Mouse (Mus musculus) gonadal fat pad, adult 2 months (tissue): ENCODE data around the gene Znrd1as. TPM values are rescaled to one million over a fixed set of nuclear protein-coding genes. Genes with fewer than 3 reads are reported as not detected.
A peak's percentile ranks its signal among the peaks of the same experiment; 100 is the strongest.

Source experiments
- DNase-seq: peaks from one replicate; pipeline ENCODE4 v3.0.0-alpha.2; 2012; ENCODE audit warnings: low read depth
- polyA plus RNA-seq: library from polyadenylated mRNA; depleted of rRNA; stranded (reverse); fragments of >200 nt; gene quantifications from 2 replicates; pipeline ENCODE4 v1.2.3, GENCODE M21; 2012; rRNA removed

Gene Znrd1as
- polyA plus RNA-seq: 2.5 and 4.5 TPM in 2 replicates

GRCm38 (mm10) chr17:36957999-36958743 lies at the start of gene Znrd1as, which contains the start of gene Znrd1:
TSS of gene Znrd1as (plus strand) at chr17:36958592.
TSS of gene Znrd1 (minus strand) at chr17:36958559.
- peak; percentile 80 for DNase-seq

GRCm38 (mm10) chr17:36909802-36910201 lies 48.6 kb upstream of the Znrd1as start:
- DNase-seq: no peak

- DNase-seq: no peak
Observed at GRCm38 (mm10) chr17:36912031-36912430, 46.4 kb upstream of the Znrd1as start.

GRCm38 (mm10) chr17:36914108-36914507 lies 44.3 kb upstream of the Znrd1as start:
- no peak for DNase-seq

- DNase-seq: no peak
Observed at GRCm38 (mm10) chr17:36915076-36915475, 43.3 kb upstream of the Znrd1as start.

GRCm38 (mm10) chr17:36920239-36920638 lies 38.2 kb upstream of the Znrd1as start:
- DNase-seq: peak; percentile 55

GRCm38 (mm10) chr17:36922715-36923114 lies 35.7 kb upstream of the Znrd1as start:
- no peak for DNase-seq

- DNase-seq: no peak
Observed at GRCm38 (mm10) chr17:36923491-36923890, 34.9 kb upstream of the Znrd1as start.

- DNase-seq: no peak
Observed at GRCm38 (mm10) chr17:36927496-36928120, 30.8 kb upstream of the Znrd1as start.

GRCm38 (mm10) chr17:36929236-36929932 lies 29.0 kb upstream of the Znrd1as start:
- no peak for DNase-seq

GRCm38 (mm10) chr17:36930233-36930632 lies 28.2 kb upstream of the Znrd1as start:
- DNase-seq: no peak

- no peak for DNase-seq
Observed at GRCm38 (mm10) chr17:36931130-36931529, 27.3 kb upstream of the Znrd1as start.

GRCm38 (mm10) chr17:36931806-36932205 lies 26.6 kb upstream of the Znrd1as start:
- no peak for DNase-seq

- DNase-seq: no peak
Observed at GRCm38 (mm10) chr17:36938056-36938455, 20.3 kb upstream of the Znrd1as start.

- no peak for DNase-seq
Observed at GRCm38 (mm10) chr17:36942391-36942790, 16.0 kb upstream of the Znrd1as start.

GRCm38 (mm10) chr17:36942791-36943471 lies 15.5 kb upstream of the Znrd1as start, which contains the start of gene Rnf39:
TSS of gene Rnf39 (plus strand) at chr17:36942918.
- no peak for DNase-seq

- DNase-seq: no peak
Observed at GRCm38 (mm10) chr17:36943691-36944090, 14.7 kb upstream of the Znrd1as start.

- DNase-seq: no peak
Observed at GRCm38 (mm10) chr17:36944121-36944775, 14.1 kb upstream of the Znrd1as start.

- no peak for DNase-seq
Observed at GRCm38 (mm10) chr17:36947051-36947819, 11.2 kb upstream of the Znrd1as start.

GRCm38 (mm10) chr17:36948286-36948685 lies 10.1 kb upstream of the Znrd1as start:
- DNase-seq: no peak

- DNase-seq: no peak
Observed at GRCm38 (mm10) chr17:36949265-36949664, 9.1 kb upstream of the Znrd1as start.
